Mouse (Mus musculus): Measurements from ENCODE around the gene Mkrn2. TPM values are rescaled to one million over a fixed set of nuclear protein-coding genes. Genes with fewer than 3 reads are reported as not detected.
"Not testable (repeated sequence)": the region's sequence is repeated elsewhere in the genome, so short reads cannot be mapped to it uniquely, and the experiment has no call there.

Gene Mkrn2
- polyA plus RNA-seq, 1 experiment from 2014 or later = 24.0 TPM

GRCm38 (mm10) chr6:115620942-115621341 lies 19.2 kb downstream of the Mkrn2 start:
- H3K4me2 ChIP-seq = no peak overlapping the region
- no peaks in the 10 kb centered on the region for H3K4me1 ChIP-seq (ENCODE audit: control insufficient read depth, insufficient read depth, low read length)
- no peaks in the 10 kb centered on the region for H3K9me3 ChIP-seq (ENCODE audit: control insufficient read depth, low read length)
- H3K36me3 ChIP-seq (ENCODE audit: control insufficient read depth, insufficient read depth, low read length) = peaks cover 54% of the 10 kb centered on the region
- H3K9ac ChIP-seq (ENCODE audit: low read length) = no peak overlapping the region
- H3K4me3 ChIP-seq (ENCODE audit: low read depth, low read length) = no peak overlapping the region
- WGBS = 97% methylated on average over 1 of the region's 1 CpGs
- H3K27ac ChIP-seq (ENCODE audit: low read depth, low read length) = no peak overlapping the region
- H3K27me3 ChIP-seq (ENCODE audit: control insufficient read depth, insufficient read depth, low read length) = no peaks in the 10 kb centered on the region
- DNase-seq (ENCODE audit: low spot score, missing footprints) (no peak), ATAC-seq (ENCODE audit: low FRiP score) (no peak)

- 95% methylated on average over 5 of the region's 5 CpGs for WGBS
- Histone ChIP-seq H3K27me3 (ENCODE audit: control insufficient read depth, insufficient read depth, low read length) (no peaks in the 10 kb centered on the region), H3K4me2 (no peak overlapping the region), H3K4me1 (ENCODE audit: control insufficient read depth, insufficient read depth, low read length) (no peaks in the 10 kb centered on the region), H3K36me3 (ENCODE audit: control insufficient read depth, insufficient read depth, low read length) (peaks cover 26% of the 10 kb centered on the region), H3K27ac (ENCODE audit: low read depth, low read length) (no peak overlapping the region), H3K9me3 (ENCODE audit: control insufficient read depth, low read length) (no peaks in the 10 kb centered on the region), H3K4me3 (ENCODE audit: low read depth, low read length) (no peak overlapping the region), H3K9ac (ENCODE audit: low read length) (no peak overlapping the region)
- DNase-seq (ENCODE audit: low spot score, missing footprints) (no peak), ATAC-seq (ENCODE audit: low FRiP score) (no peak)
Measured at GRCm38 (mm10) chr6:115626121-115626520, 24.4 kb downstream of the Mkrn2 start.

- Histone ChIP-seq H3K27ac (ENCODE audit: low read depth, low read length) (no peak overlapping the region), H3K4me3 (ENCODE audit: low read depth, low read length) (no peak overlapping the region), H3K4me2 (no peak overlapping the region), H3K9ac (ENCODE audit: low read length) (no peak overlapping the region), H3K4me1 (ENCODE audit: control insufficient read depth, insufficient read depth, low read length) (no peaks in the 10 kb centered on the region), H3K36me3 (ENCODE audit: control insufficient read depth, insufficient read depth, low read length) (peaks cover 19% of the 10 kb centered on the region), H3K27me3 (ENCODE audit: control insufficient read depth, insufficient read depth, low read length) (no peaks in the 10 kb centered on the region), H3K9me3 (ENCODE audit: control insufficient read depth, low read length) (no peaks in the 10 kb centered on the region)
- 82% methylated on average over 3 of the region's 3 CpGs for WGBS
- ATAC-seq (ENCODE audit: low FRiP score) = no peak
- no peak for DNase-seq (ENCODE audit: low spot score, missing footprints)
Measured at GRCm38 (mm10) chr6:115631056-115631795, 29.5 kb downstream of the Mkrn2 start.

GRCm38 (mm10) chr6:115634015-115634414 lies 32.3 kb downstream of the Mkrn2 start:
- Histone ChIP-seq H3K9me3 (ENCODE audit: control insufficient read depth, low read length) (no peaks in the 10 kb centered on the region), H3K4me1 (ENCODE audit: control insufficient read depth, insufficient read depth, low read length) (no peaks in the 10 kb centered on the region), H3K27me3 (ENCODE audit: control insufficient read depth, insufficient read depth, low read length) (no peaks in the 10 kb centered on the region), H3K4me2 (no peak overlapping the region), H3K4me3 (ENCODE audit: low read depth, low read length) (no peak overlapping the region), H3K36me3 (ENCODE audit: control insufficient read depth, insufficient read depth, low read length) (peaks cover 20% of the 10 kb centered on the region), H3K9ac (ENCODE audit: low read length) (no peak overlapping the region), H3K27ac (ENCODE audit: low read depth, low read length) (no peak overlapping the region)
- DNase-seq (ENCODE audit: low spot score, missing footprints) (no peak), ATAC-seq (ENCODE audit: low FRiP score) (no peak)
- WGBS = 92% methylated on average over 2 of the region's 2 CpGs

- not testable (repeated sequence) for H3K27me3 ChIP-seq (ENCODE audit: control insufficient read depth, insufficient read depth, low read length); ATAC-seq (ENCODE audit: low FRiP score); H3K4me3 ChIP-seq (ENCODE audit: low read depth, low read length); H3K9me3 ChIP-seq (ENCODE audit: control insufficient read depth, low read length); H3K4me1 ChIP-seq (ENCODE audit: control insufficient read depth, insufficient read depth, low read length); DNase-seq (ENCODE audit: low spot score, missing footprints); H3K4me2 ChIP-seq; H3K27ac ChIP-seq (ENCODE audit: low read depth, low read length); H3K9ac ChIP-seq (ENCODE audit: low read length)
- WGBS = 97% methylated on average over 7 of the region's 7 CpGs
- peaks cover 13% of the 10 kb centered on the region for H3K36me3 ChIP-seq (ENCODE audit: control insufficient read depth, insufficient read depth, low read length)
Measured at GRCm38 (mm10) chr6:115638188-115638587, 36.5 kb downstream of the Mkrn2 start.

GRCm38 (mm10) chr6:115643315-115643714 lies 41.6 kb downstream of the Mkrn2 start:
- Histone ChIP-seq H3K9ac (ENCODE audit: low read length) (no peak overlapping the region), H3K27ac (ENCODE audit: low read depth, low read length) (no peak overlapping the region), H3K4me2 (no peak overlapping the region), H3K36me3 (ENCODE audit: control insufficient read depth, insufficient read depth, low read length) (0 out of 2 replicates have a peak, but pooled peaks cover 2% of the 10 kb centered on the region), H3K9me3 (ENCODE audit: control insufficient read depth, low read length) (no peaks in the 10 kb centered on the region), H3K27me3 (ENCODE audit: control insufficient read depth, insufficient read depth, low read length) (no peaks in the 10 kb centered on the region), H3K4me3 (ENCODE audit: low read depth, low read length) (no peak overlapping the region), H3K4me1 (ENCODE audit: control insufficient read depth, insufficient read depth, low read length) (no peaks in the 10 kb centered on the region; the same call in 1 of the 2 replicates)
- no peak for DNase-seq (ENCODE audit: low spot score, missing footprints)
- WGBS = 88% methylated on average over 1 of the region's 1 CpGs
- no peak for ATAC-seq (ENCODE audit: low FRiP score)

- no peaks in the 10 kb centered on the region for H3K27me3 ChIP-seq (ENCODE audit: control insufficient read depth, insufficient read depth, low read length)
- H3K9ac ChIP-seq (ENCODE audit: low read length) = no peak overlapping the region
- WGBS = 79% methylated on average over 1 of the region's 1 CpGs
- DNase-seq (ENCODE audit: low spot score, missing footprints) (no peak), ATAC-seq (ENCODE audit: low FRiP score) (no peak)
- no peak overlapping the region for H3K4me3 ChIP-seq (ENCODE audit: low read depth, low read length)
- H3K9me3 ChIP-seq (ENCODE audit: control insufficient read depth, low read length) = no peaks in the 10 kb centered on the region
- H3K4me1 ChIP-seq (ENCODE audit: control insufficient read depth, insufficient read depth, low read length) = peaks cover 4% of the 10 kb centered on the region
- no peak overlapping the region for H3K4me2 ChIP-seq
- no peaks in the 10 kb centered on the region for H3K36me3 ChIP-seq (ENCODE audit: control insufficient read depth, insufficient read depth, low read length)
- H3K27ac ChIP-seq (ENCODE audit: low read depth, low read length) = no peak overlapping the region
Measured at GRCm38 (mm10) chr6:115649792-115650365, 48.2 kb downstream of the Mkrn2 start.

GRCm38 (mm10) chr6:115650476-115651427 lies 49.0 kb downstream of the Mkrn2 start:
- Histone ChIP-seq H3K27me3 (ENCODE audit: control insufficient read depth, insufficient read depth, low read length) (no peaks in the 10 kb centered on the region), H3K9me3 (ENCODE audit: control insufficient read depth, low read length) (no peaks in the 10 kb centered on the region), H3K27ac (ENCODE audit: low read depth, low read length) (no peak overlapping the region), H3K4me1 (ENCODE audit: control insufficient read depth, insufficient read depth, low read length) (peaks cover 4% of the 10 kb centered on the region), H3K36me3 (ENCODE audit: control insufficient read depth, insufficient read depth, low read length) (no peaks in the 10 kb centered on the region), H3K4me2 (no peak overlapping the region), H3K9ac (ENCODE audit: low read length) (no peak overlapping the region), H3K4me3 (ENCODE audit: low read depth, low read length) (no peak overlapping the region)
- DNase-seq (ENCODE audit: low spot score, missing footprints) = no peak
- ATAC-seq (ENCODE audit: low FRiP score) = no peak
- 55% methylated on average over 5 of the region's 5 CpGs for WGBS

GRCm38 (mm10) chr6:115651719-115652118 lies 50.0 kb downstream of the Mkrn2 start:
- H3K4me1 ChIP-seq (ENCODE audit: control insufficient read depth, insufficient read depth, low read length) = peaks cover 4% of the 10 kb centered on the region
- H3K4me3 ChIP-seq (ENCODE audit: low read depth, low read length) = no peak overlapping the region
- DNase-seq (ENCODE audit: low spot score, missing footprints) = no peak
- no peaks in the 10 kb centered on the region for H3K36me3 ChIP-seq (ENCODE audit: control insufficient read depth, insufficient read depth, low read length)
- no peak for ATAC-seq (ENCODE audit: low FRiP score)
- no peak overlapping the region for H3K4me2 ChIP-seq
- H3K27ac ChIP-seq (ENCODE audit: low read depth, low read length) = no peak overlapping the region
- H3K9me3 ChIP-seq (ENCODE audit: control insufficient read depth, low read length) = no peaks in the 10 kb centered on the region
- H3K27me3 ChIP-seq (ENCODE audit: control insufficient read depth, insufficient read depth, low read length) = no peaks in the 10 kb centered on the region
- no peak overlapping the region for H3K9ac ChIP-seq (ENCODE audit: low read length)
